Mouse (Mus musculus) hindbrain, embryonic 16.5 days (tissue): ENCODE data around the gene Dhcr24. TPM values are rescaled to one million over a fixed set of nuclear protein-coding genes. Genes with fewer than 3 reads are reported as not detected.

Experiments used
- ATAC-seq: fragments of 200-750 bp; cut with Nextera tagmentation; 2 replicates; pipeline ENCODE4 v1.8.0; 2017; ENCODE audit warnings: moderate TSS enrichment, moderate library complexity
- H3K27ac ChIP-seq: fragments of 300-500 bp; sonication (generic); 2 replicates; pipeline ENCODE4 v1.5.1; 2014; ENCODE audit warnings: low read depth, mild to moderate bottlenecking, control low read depth, low read length, moderate library complexity
- H3K27me3 ChIP-seq: fragments of 300-500 bp; sonication (generic); replicated peaks from 2 replicates; pipeline ENCODE4 v1.6.1; 2014; ENCODE audit warnings: low read length; ENCODE audit not compliant: control insufficient read depth, insufficient read depth
- H3K36me3 ChIP-seq: fragments of 300-500 bp; sonication (generic); 2 replicates; pipeline ENCODE4 v1.6.1; 2014; ENCODE audit warnings: mild to moderate bottlenecking, low read length, moderate library complexity, mixed read lengths; ENCODE audit not compliant: control insufficient read depth, insufficient read depth
- H3K4me1 ChIP-seq: fragments of 300-500 bp; sonication (generic); 2 replicates; pipeline ENCODE4 v1.6.1; 2014; ENCODE audit warnings: low read depth, low read length; ENCODE audit not compliant: control insufficient read depth, insufficient read depth
- H3K4me2 ChIP-seq: fragments of 300-500 bp; sonication (generic); 2 replicates; pipeline ENCODE4 v1.6.1; 2014; ENCODE audit warnings: mild to moderate bottlenecking, low read length, control low read depth, moderate library complexity
- H3K4me3 ChIP-seq: fragments of 300-500 bp; sonication (generic); 2 replicates; pipeline ENCODE4 v1.5.1; 2014; ENCODE audit warnings: mild to moderate bottlenecking, low read length, control low read depth, moderate library complexity
- H3K9ac ChIP-seq: fragments of 300-500 bp; sonication (generic); 2 replicates; pipeline ENCODE4 v1.6.1; 2014; ENCODE audit warnings: low read depth, mild to moderate bottlenecking, control low read depth, low read length, moderate library complexity
- H3K9me3 ChIP-seq: fragments of 300-500 bp; sonication (generic); 2 replicates; pipeline ENCODE4 v1.6.1; 2014; ENCODE audit warnings: mild to moderate bottlenecking, low read length, moderate library complexity; ENCODE audit not compliant: control insufficient read depth
- WGBS: fragments of 180-500 bp; shearing (Covaris S2); extraction: QIAGEN DNeasy Blood & Tissue Kit; methylation state at CpG from one replicate; pipeline ENCODE4 v1.1.7; 2014; 5-methylcytosine and 5-hydroxymethylcytosine counted together
- polyA plus RNA-seq: library from polyadenylated mRNA; unstranded; fragments of >200 nt; fragmentation: Nextera tagmentation; extraction: Ambion mirVana; gene quantifications from 2 replicates; pipeline ENCODE4 v1.2.1, GENCODE M21; 2015

Gene Dhcr24
- polyA plus RNA-seq, 1 experiment from 2014 or later, result 5.3 TPM

- no peak for ATAC-seq
- no peak overlapping the region for H3K27ac ChIP-seq
Measured at GRCm38 (mm10) chr4:106622712-106623111, 61.9 kb downstream of the Dhcr24 start.

DNA sequence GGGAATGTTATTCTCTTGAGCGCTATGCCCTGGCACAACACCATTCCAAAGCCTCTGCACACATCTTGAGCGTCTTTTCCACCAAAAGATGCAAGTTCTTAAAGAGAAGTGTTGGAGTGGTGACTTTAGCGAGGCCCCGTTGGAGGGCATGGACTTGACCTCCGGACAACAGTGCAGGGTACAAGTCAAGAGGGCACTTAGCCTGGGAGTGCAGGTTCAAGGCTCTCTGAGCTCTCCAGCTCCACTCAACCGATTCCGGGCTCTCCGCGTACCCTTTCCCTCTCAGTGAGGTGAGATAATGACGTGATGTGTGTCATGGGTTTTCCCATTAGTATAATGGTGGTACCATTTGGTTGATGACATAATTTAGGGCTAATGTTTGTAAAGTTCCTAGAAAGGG lies 63.4 kb downstream of the Dhcr24 start:
- H3K4me1 ChIP-seq, result peaks cover 7% of the 10 kb centered on the region
- no peaks in the 10 kb centered on the region for H3K9me3 ChIP-seq
- no peak overlapping the region for H3K9ac ChIP-seq
- H3K4me3 ChIP-seq, result no peak overlapping the region
- ATAC-seq, result no peak
- H3K27me3 ChIP-seq, result peaks cover 23% of the 10 kb centered on the region
- no peaks in the 10 kb centered on the region for H3K36me3 ChIP-seq
- no peak overlapping the region for H3K27ac ChIP-seq
- WGBS, result 90% methylated on average over 10 of the region's 10 CpGs
- no peak overlapping the region for H3K4me2 ChIP-seq

More at GRCm38 (mm10) chr4:106622712-106623111, 61.9 kb downstream of the Dhcr24 start:
- H3K9me3 ChIP-seq, result no peaks in the 10 kb centered on the region
- H3K4me2 ChIP-seq, result peak overlapping the region; percentile 27; the same call in 1 of the 2 replicates
- 25% methylated on average over 27 of the region's 28 CpGs for WGBS
- H3K9ac ChIP-seq, result no peak overlapping the region
- H3K27me3 ChIP-seq, result peaks cover 23% of the 10 kb centered on the region
- no peak overlapping the region for H3K4me3 ChIP-seq
- H3K36me3 ChIP-seq, result no peaks in the 10 kb centered on the region
- peaks cover 7% of the 10 kb centered on the region for H3K4me1 ChIP-seq

DNA sequence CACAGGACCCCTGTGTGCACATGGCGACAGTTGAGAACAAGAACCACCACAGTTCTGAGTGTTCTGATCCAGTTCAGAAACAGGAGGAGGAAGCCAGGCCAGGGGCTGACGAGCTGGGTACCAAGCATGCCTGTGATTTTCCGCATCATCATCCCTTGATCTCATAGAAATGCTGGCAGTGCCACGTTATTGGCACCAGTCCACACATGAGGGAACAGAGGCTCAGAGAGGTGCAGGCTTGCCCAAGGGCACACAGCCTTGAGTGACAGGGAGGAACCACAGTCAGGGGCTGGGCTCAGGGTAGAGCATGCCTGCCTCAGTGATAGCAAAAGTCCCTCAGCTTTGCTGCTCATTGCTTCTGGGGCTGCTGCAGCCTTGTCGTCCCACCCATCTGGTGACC lies 67.0 kb downstream of the Dhcr24 start:
- ATAC-seq, result no peak
- Histone ChIP-seq H3K4me3 (no peak overlapping the region), H3K4me1 (peaks cover 10% of the 10 kb centered on the region), H3K4me2 (no peak overlapping the region), H3K9me3 (no peaks in the 10 kb centered on the region), H3K36me3 (no peaks in the 10 kb centered on the region), H3K9ac (no peak overlapping the region), H3K27me3 (peaks cover 11% of the 10 kb centered on the region), H3K27ac (no peak overlapping the region)
- 58% methylated on average over 5 of the region's 5 CpGs for WGBS

- no peaks in the 10 kb centered on the region for H3K36me3 ChIP-seq
- ATAC-seq, result no peak
- H3K9me3 ChIP-seq, result no peaks in the 10 kb centered on the region
- H3K4me3 ChIP-seq, result no peak overlapping the region
- peaks cover 2% of the 10 kb centered on the region for H3K27me3 ChIP-seq
- no peak overlapping the region for H3K9ac ChIP-seq
- 69% methylated on average over 9 of the region's 9 CpGs for WGBS
- no peak overlapping the region for H3K4me2 ChIP-seq
- no peak overlapping the region for H3K27ac ChIP-seq
- peaks cover 19% of the 10 kb centered on the region for H3K4me1 ChIP-seq
Measured at GRCm38 (mm10) chr4:106628650-106629360, 68.0 kb downstream of the Dhcr24 start.

DNA sequence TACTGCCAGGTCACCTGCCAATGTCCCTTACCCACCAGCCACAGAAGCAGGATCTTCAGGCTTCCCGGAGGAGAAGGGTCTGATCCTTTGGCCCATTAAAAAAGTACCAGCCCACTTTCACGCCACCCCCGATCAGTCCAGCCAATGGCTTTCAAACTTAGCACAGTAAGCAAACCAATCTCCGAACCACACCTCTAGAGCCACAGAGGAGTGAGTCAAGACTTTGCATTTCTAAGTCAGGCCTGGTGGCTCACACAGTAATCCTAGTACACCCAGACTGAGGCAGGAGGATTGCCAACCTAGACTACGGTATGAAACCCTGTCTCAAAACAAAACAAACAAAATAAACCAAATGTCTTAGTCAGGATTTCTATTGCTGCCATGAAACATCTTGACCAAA lies 68.5 kb downstream of the Dhcr24 start:
- no peak overlapping the region for H3K27ac ChIP-seq
- no peak for ATAC-seq
- H3K9ac ChIP-seq, result no peak overlapping the region
- H3K4me1 ChIP-seq, result peaks cover 25% of the 10 kb centered on the region
- WGBS, result 77% methylated on average over 5 of the region's 5 CpGs
- H3K27me3 ChIP-seq, result no peaks in the 10 kb centered on the region
- H3K4me2 ChIP-seq, result no peak overlapping the region
- H3K36me3 ChIP-seq, result no peaks in the 10 kb centered on the region
- H3K4me3 ChIP-seq, result no peak overlapping the region
- no peaks in the 10 kb centered on the region for H3K9me3 ChIP-seq

- H3K27me3 ChIP-seq, result no peaks in the 10 kb centered on the region
- peak; percentile 88 for ATAC-seq
- no peaks in the 10 kb centered on the region for H3K36me3 ChIP-seq
- H3K4me1 ChIP-seq, result peaks cover 27% of the 10 kb centered on the region
- 9% methylated on average over 14 of the region's 14 CpGs for WGBS
- H3K4me3 ChIP-seq, result no peak overlapping the region
- H3K4me2 ChIP-seq, result peak overlapping the region; percentile 18; the same call in 1 of the 2 replicates
- peak overlapping the region; percentile 27 for H3K9ac ChIP-seq
- no peaks in the 10 kb centered on the region for H3K9me3 ChIP-seq
- peak overlapping the region; percentile 85 for H3K27ac ChIP-seq
Measured at GRCm38 (mm10) chr4:106630333-106631220, 69.7 kb downstream of the Dhcr24 start.

DNA sequence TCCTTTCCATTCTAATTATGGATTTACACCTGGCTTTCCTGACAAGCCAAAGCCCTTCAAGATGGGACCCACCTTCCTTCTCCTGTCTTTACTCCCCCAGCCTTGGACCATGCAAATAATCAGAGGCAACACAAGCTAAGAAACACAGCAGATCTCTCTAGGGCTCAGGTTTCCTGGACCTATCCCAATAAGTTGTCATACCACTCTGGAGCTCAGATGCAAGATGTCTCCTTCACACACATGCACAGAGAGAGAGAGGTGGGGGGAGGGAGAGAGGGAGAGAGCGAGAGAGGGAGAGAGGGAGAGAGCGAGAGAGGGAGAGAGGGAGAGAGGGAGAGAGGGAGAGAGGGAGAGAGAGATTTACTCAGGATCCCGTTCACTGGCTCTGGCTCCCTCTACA lies 71.5 kb downstream of the Dhcr24 start:
- no CpG with 5 or more reads among the region's 3 CpGs for WGBS
- peaks cover 27% of the 10 kb centered on the region for H3K4me1 ChIP-seq

GRCm38 (mm10) chr4:106633281-106634085 lies 72.6 kb downstream of the Dhcr24 start:
- Histone ChIP-seq H3K4me3 (no peak overlapping the region), H3K9me3 (no peaks in the 10 kb centered on the region), H3K27ac (peak overlapping the region; percentile 78), H3K36me3 (no peaks in the 10 kb centered on the region), H3K27me3 (no peaks in the 10 kb centered on the region), H3K4me2 (peak overlapping the region; percentile 35; the same call in 1 of the 2 replicates), H3K4me1 (peaks cover 27% of the 10 kb centered on the region), H3K9ac (peak overlapping the region; percentile 39; the same call in 1 of the 2 replicates)
- no peak for ATAC-seq
- WGBS, result 23% methylated on average over 8 of the region's 8 CpGs

More for the DNA sequence above, 71.5 kb downstream of the Dhcr24 start:
- H3K9me3 ChIP-seq, result no peaks in the 10 kb centered on the region
- H3K4me2 ChIP-seq, result no peak overlapping the region
- no peaks in the 10 kb centered on the region for H3K36me3 ChIP-seq
- ATAC-seq, result no peak
- no peaks in the 10 kb centered on the region for H3K27me3 ChIP-seq
- no peak overlapping the region for H3K4me3 ChIP-seq
- no peak overlapping the region for H3K9ac ChIP-seq
- H3K27ac ChIP-seq, result no peak overlapping the region
